Mouse (Mus musculus) C2C12 (cell line): ENCODE measurements at regions not wholly inside any gene's neighbourhood (a gene's known extent, or its start where the extent isn't known, plus 50 kb on each side); places are given as distances from the start of the nearest gene placed in this dataset.

Source experiments
- H3K27me3 ChIP-seq: one replicate; pipeline ENCODE4 v1.6.1; 2011; ENCODE audit not compliant: control insufficient read depth, insufficient read depth, insufficient read length
- H3K36me3 ChIP-seq: one replicate; pipeline ENCODE4 v1.6.1; 2011; ENCODE audit not compliant: control insufficient read depth, insufficient read depth
- H3K4me3 ChIP-seq: one replicate; pipeline ENCODE4 v1.5.1; 2011; ENCODE audit warnings: mild to moderate bottlenecking, control low read depth; ENCODE audit not compliant: poor library complexity, insufficient read depth, severe bottlenecking
- H3K79me2 ChIP-seq: one replicate; pipeline ENCODE4 v1.6.1; 2011; ENCODE audit not compliant: control insufficient read depth, insufficient read depth
- H3K79me3 ChIP-seq: one replicate; pipeline ENCODE4 v1.6.1; 2011; ENCODE audit warnings: low read depth, control low read depth
- H3ac ChIP-seq: one replicate; pipeline ENCODE3; 2011; ENCODE audit warnings: low read depth; ENCODE audit not compliant: control insufficient read depth, insufficient read length
- CEBPB ChIP-seq: IDR thresholded peaks from one replicate; pipeline ENCODE4 v1.6.1; 2011; ENCODE audit warnings: low read depth, mild to moderate bottlenecking, control low read depth, moderate library complexity
- CTCF ChIP-seq: IDR thresholded peaks from one replicate; pipeline ENCODE4 v1.5.1; 2011; ENCODE audit not compliant: control insufficient read depth, insufficient read depth, insufficient read length
- FOSL1 ChIP-seq: IDR thresholded peaks from one replicate; pipeline ENCODE4 v1.8.0; 2011; ENCODE audit warnings: mild to moderate bottlenecking, low read length; ENCODE audit not compliant: poor library complexity, insufficient read depth, severe bottlenecking
- MAX ChIP-seq: IDR thresholded peaks from one replicate; pipeline ENCODE4 v1.6.1; 2011; ENCODE audit warnings: mild to moderate bottlenecking, control low read depth
- MYOD1 ChIP-seq: IDR thresholded peaks from one replicate; pipeline ENCODE4 v1.6.1; 2011; ENCODE audit warnings: low read depth; ENCODE audit not compliant: control insufficient read depth, insufficient read length
- MYOG ChIP-seq: IDR thresholded peaks from one replicate; pipeline ENCODE4 v1.6.1; 2011; ENCODE audit not compliant: control insufficient read depth, insufficient read length; ENCODE audit errors: extremely low read depth
- USF1 ChIP-seq: IDR thresholded peaks from one replicate; pipeline ENCODE4 v1.6.1; 2011; ENCODE audit warnings: low read depth, mild to moderate bottlenecking, control low read depth, moderate library complexity

- H3K79me2 ChIP-seq = no peaks in the 10 kb centered on the region
- no peaks in the 10 kb centered on the region for H3K27me3 ChIP-seq
- no peaks in the 10 kb centered on the region for H3K36me3 ChIP-seq
- H3K79me3 ChIP-seq = no peaks in the 10 kb centered on the region
- no peak overlapping the region for H3K4me3 ChIP-seq
- no peak overlapping the region for H3ac ChIP-seq
- no peak for TF ChIP-seq CTCF
- TF ChIP-seq MAX = no peak
- TF ChIP-seq FOSL1 = no peak
- no peak for TF ChIP-seq USF1
- TF ChIP-seq MYOD1 = no peak
- no peak for TF ChIP-seq MYOG
- TF ChIP-seq CEBPB = no peak
Measured at GRCm38 (mm10) chr9:122635138-122635964, 111.8 kb upstream of the Topaz1 start.

- H3K4me3 ChIP-seq = no peak overlapping the region
- no peak overlapping the region for H3ac ChIP-seq
- no peaks in the 10 kb centered on the region for H3K79me3 ChIP-seq
- H3K27me3 ChIP-seq = peaks cover 6% of the 10 kb centered on the region
- H3K79me2 ChIP-seq = no peaks in the 10 kb centered on the region
- H3K36me3 ChIP-seq = no peaks in the 10 kb centered on the region
- TF ChIP-seq MYOG (no peak), CEBPB (no peak), MYOD1 (no peak), MAX (no peak), CTCF (no peak), FOSL1 (no peak), USF1 (no peak)
Measured at GRCm38 (mm10) chr9:122637591-122637990, 109.6 kb upstream of the Topaz1 start.

DNA sequence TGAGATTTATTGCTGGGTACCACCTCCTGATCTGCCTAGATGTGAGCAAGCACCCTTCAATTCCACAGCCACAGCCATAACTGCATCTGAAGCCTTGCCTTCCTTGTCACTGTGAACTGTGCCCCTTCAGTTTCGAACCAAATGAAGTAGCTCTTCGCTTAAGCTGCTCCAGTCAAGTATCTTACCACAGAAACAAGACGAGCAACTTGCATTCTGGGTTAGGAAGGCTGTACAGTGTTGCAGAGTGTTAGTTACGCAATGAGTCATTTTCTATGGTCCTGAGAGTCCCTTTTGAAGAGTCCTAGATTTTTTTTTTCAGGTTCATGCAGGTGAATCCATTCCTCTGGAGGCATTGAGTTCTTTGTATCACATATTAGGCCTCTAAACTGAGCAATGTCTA is 107.9 kb upstream of the Topaz1 start:
- no peaks in the 10 kb centered on the region for H3K36me3 ChIP-seq
- peaks cover 11% of the 10 kb centered on the region for H3K27me3 ChIP-seq
- no peak overlapping the region for H3K4me3 ChIP-seq
- TF ChIP-seq MYOD1 (no peak), USF1 (no peak), MYOG (no peak), MAX (no peak), CEBPB (no peak), CTCF (no peak), FOSL1 (no peak)
- H3K79me3 ChIP-seq = no peaks in the 10 kb centered on the region
- no peak overlapping the region for H3ac ChIP-seq
- H3K79me2 ChIP-seq = no peaks in the 10 kb centered on the region

DNA sequence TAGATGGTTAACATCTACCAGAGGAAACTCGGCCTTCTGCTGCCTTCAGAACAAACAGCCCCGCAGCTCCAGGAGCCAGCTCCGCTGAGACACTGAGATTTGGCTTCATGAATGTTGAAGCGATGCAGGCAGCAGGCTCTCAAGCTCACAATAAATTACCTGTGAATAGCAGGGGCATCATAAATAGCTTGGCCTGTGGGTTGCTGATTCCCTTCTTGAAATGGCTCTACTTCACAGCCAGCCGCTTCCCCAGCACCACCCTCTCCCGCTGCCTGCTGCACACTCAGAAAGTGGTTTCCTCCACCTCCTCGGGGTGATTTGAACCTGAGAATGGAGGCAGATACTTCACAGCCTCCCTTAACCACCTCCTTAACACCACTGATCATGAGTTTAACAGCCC is 104.2 kb upstream of the Topaz1 start:
- TF ChIP-seq MYOG (no peak), USF1 (no peak), CEBPB (no peak)
- H3K79me2 ChIP-seq = no peaks in the 10 kb centered on the region

DNA sequence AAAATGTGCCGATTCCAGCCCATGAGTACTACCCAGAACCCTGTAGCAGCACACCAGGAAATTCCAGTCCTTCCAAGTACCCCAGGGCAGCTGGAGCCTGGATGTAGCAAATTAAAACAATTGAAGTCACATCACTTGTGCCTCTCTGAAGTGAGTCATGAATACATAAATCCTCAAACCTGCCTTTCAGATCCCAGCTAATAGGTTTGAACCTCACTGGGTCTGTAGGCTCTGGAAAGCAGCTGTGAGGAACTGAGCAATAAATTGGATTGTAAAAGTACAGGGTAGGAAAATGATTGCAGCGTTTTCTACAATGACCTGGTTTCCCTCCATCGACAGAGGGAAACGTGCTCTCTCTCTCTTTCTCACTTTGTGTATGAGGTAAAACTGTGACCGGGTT is 101.6 kb upstream of the Topaz1 start:
- TF ChIP-seq MYOD1 (no peak), CTCF (no peak), CEBPB (no peak)
- Histone ChIP-seq H3K79me2 (no peaks in the 10 kb centered on the region), H3K79me3 (no peaks in the 10 kb centered on the region), H3K4me3 (no peak overlapping the region), H3ac (no peak overlapping the region), H3K27me3 (peaks cover 19% of the 10 kb centered on the region), H3K36me3 (no peaks in the 10 kb centered on the region)

More for the DNA sequence above, 104.2 kb upstream of the Topaz1 start:
- H3K79me3 ChIP-seq = no peaks in the 10 kb centered on the region
- H3ac ChIP-seq = no peak overlapping the region
- no peaks in the 10 kb centered on the region for H3K36me3 ChIP-seq
- H3K27me3 ChIP-seq = peaks cover 14% of the 10 kb centered on the region
- H3K4me3 ChIP-seq = no peak overlapping the region

GRCm38 (mm10) chr9:122650862-122651261 is 96.3 kb upstream of the Topaz1 start:
- H3ac ChIP-seq = no peak overlapping the region
- no peak overlapping the region for H3K4me3 ChIP-seq
- no peaks in the 10 kb centered on the region for H3K79me2 ChIP-seq
- H3K79me3 ChIP-seq = no peaks in the 10 kb centered on the region
- no peak for TF ChIP-seq MAX
- no peak for TF ChIP-seq CTCF
- no peak for TF ChIP-seq CEBPB
- TF ChIP-seq MYOG = no peak
- no peak for TF ChIP-seq FOSL1
- TF ChIP-seq MYOD1 = no peak
- TF ChIP-seq USF1 = no peak
- no peaks in the 10 kb centered on the region for H3K36me3 ChIP-seq
- H3K27me3 ChIP-seq = peaks cover 4% of the 10 kb centered on the region
